Mouse (Mus musculus): Measurements from ENCODE around the gene Opn1sw. TPM values are rescaled to one million over a fixed set of nuclear protein-coding genes. Genes with fewer than 3 reads are reported as not detected.

The Opn1sw gene
- total RNA-seq (2023), result not detected

DNA sequence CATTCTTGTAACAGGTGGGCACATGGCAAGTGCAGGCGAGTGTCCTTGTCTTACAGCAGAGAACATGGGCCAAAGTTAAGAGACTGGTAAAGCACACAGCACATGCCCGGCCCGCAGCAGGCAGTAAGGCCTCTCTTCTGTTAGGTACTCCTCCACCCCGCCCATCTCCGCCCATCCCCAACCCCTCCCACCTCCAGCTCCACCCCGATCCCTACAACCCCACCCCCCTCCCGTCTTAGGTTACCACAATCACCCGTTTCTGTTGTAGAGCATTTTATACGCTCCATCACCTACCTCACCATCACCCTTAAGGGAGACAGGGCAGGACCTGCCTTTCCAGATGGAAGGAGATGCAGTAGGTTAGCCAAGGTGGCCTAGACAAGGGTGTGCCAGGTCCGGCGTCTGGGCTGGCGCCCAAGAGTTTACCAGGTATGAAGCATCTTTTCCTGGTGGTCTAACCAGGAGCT is at the start of gene Opn1sw:
Gene Opn1sw, minus strand, starts transcription at position 417 of the 467 bp plus-strand sequence.

DNA sequence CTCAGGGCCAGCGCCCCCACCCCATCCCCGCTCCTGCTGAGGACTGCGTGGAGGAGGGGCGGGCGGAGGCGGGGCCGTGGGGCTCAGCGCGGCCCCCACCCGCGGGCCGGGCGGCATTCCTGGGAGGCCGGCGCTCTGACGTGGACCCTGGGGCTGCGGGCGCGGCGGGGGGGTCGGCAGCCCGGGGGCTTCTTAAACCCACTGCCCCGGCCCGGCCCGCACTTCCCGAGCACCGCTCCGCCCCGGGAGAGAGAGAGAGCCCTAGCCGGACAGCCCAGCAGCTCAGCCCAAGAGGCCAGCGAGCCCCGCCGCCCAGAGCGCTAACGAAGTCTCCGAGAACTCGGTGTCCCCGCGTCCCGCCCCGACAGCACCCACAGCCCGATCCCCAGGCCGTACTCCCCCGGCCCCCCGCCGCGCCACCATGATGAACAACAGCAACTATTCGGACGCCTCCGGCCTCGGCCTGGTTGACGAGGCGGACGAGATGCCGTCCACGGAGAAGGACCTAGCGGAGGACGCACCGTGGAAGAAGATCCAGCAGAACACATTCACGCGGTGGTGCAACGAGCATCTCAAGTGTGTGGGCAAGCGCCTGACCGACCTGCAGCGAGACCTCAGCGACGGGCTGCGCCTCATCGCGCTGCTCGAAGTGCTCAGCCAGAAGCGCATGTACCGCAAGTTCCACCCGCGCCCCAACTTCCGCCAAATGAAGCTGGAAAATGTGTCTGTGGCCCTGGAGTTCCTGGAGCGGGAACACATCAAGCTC is 45.0 kb upstream of the Opn1sw start, which contains the start of gene Flnc:
Gene Flnc, plus strand, starts transcription at position 219 of the 766 bp plus-strand sequence.

DNA sequence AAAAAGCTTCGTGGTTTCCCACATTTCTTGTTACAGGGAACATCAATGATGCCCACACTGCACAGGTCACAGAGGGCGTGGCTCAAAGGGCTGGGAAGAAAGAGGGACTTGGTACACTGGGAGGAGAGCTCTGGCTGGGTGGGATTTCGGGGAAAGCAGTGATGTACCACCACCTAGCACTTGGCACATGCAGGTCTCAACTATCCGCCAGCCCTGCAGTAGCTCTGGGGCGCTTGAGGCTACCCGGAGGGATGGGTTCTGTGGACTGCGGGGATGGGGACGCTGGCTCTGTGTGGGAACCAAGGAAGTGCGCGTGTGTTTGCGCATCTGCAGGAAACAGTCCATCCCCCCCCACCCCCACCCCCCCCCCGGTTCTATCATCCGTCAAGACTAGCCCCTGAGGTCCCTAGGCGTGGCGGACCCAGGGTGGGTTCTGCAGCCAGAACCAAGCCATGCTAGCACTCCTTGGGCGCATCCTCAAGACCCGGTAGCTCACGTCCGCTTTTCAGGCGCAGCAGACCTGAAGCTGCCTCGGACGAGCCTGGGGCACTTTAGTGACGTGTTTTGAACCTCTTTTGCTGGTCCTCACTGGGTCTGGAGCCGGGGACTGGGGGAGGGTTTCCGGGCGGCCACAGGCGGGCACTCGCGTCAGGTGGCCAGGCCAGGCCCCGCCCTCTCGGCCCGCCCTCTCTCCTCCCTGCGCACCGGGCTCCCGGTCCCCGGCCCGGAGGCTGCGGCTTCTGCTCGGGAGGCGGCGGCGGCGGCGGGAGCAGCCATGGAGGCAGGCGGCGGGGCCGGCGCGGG is 7.8 kb upstream of the Opn1sw start, which contains the start of gene Ccdc136:
Gene Ccdc136, plus strand, starts transcription at position 400 of the 804 bp plus-strand sequence.

DNA sequence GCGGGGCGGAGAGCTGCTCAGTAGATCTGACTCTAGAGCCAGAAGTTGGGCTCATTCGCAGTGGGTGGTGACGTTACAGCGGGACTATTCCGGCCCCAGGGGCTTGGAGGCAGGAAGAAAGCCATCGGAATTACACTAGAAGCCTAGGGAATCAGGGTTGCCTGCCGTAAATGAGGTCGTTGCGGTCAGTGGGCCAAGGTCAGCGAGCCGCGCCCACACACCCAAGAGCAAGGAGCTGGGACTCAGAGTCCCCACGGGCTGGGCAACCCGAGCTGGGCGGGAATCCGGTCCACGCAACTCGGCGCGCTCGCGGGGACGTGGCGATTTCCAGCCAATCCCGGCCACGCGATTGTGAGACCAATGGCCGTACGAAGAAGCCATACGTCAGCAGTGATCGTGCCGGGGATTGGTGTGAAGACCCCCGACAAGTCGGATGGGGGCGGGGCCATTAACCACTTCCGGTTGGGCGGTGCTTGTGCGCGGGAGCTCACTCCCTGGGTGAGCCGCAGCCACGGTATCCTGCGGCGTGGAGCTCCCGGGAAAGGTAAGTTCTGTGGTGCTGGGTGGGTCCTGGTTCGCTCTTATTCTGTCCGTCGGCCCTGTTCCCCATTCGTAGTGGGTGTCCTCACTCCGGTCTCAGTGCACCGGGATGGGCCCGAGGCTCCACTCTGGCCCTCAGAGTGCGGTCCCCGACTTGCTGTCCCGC is 40.5 kb downstream of the Opn1sw start, which contains the start of gene Calu:
Gene Calu, plus strand, starts transcription at position 405 of the 706 bp plus-strand sequence.

Other genes with a start within 250 kb of the Opn1sw start
- 10 to 100 TPM; 22.4 to 25.6 TPM for gene Rbm28, start 223.5 kb downstream of the Opn1sw start, total RNA-seq (2023)
- not detected for gene Prrt4, start 208.9 kb downstream of the Opn1sw start, total RNA-seq (2023)
- gene Impdh1, start 172.1 kb downstream of the Opn1sw start, total RNA-seq (2023), result 10 to 100 TPM; 30.0 to 31.2 TPM
- gene Hilpda, start 116.0 kb downstream of the Opn1sw start, total RNA-seq (2023), result 1 to 10 TPM; 1.9 to 3.1 TPM
- not detected for gene Fam71f2, start 108.9 kb downstream of the Opn1sw start, total RNA-seq (2023)
- gene Fam71f1, start 69.3 kb downstream of the Opn1sw start, total RNA-seq (2023), result not detected
- gene Calu, start 40.4 kb downstream of the Opn1sw start, total RNA-seq (2023), result 10 to 100 TPM; 36.7 to 38.5 TPM
- not detected for gene Ccdc136, start 7.8 kb upstream of the Opn1sw start, total RNA-seq (2023)
- under 1 TPM; 0.04 to 0.13 TPM for gene Flnc, start 44.8 kb upstream of the Opn1sw start, total RNA-seq (2023)
- gene Atp6v1f, start 79.2 kb upstream of the Opn1sw start, total RNA-seq (2023), result 100 to 1,000 TPM; 127 to 137 TPM
- 1 to 10 TPM; 1.1 to 1.4 TPM for gene Atp6v1fnb, start 83.0 kb upstream of the Opn1sw start, total RNA-seq (2023)
- gene Kcp, start 119.5 kb upstream of the Opn1sw start, total RNA-seq (2023), result not detected
- gene Irf5, start 138.2 kb upstream of the Opn1sw start, total RNA-seq (2023), result 100 to 1,000 TPM; 110 to 127 TPM
- 10 to 100 TPM; 49.6 to 54.4 TPM for gene Tnpo3, start 221.4 kb upstream of the Opn1sw start, total RNA-seq (2023)

Data from neutrophil, adult 83 days (primary cell).